Comparison of ENCODE assay signal across 19 mouse cellular contexts in genomic region chr9:115644953-115645352, GRCm38 (mm10).
A peak's percentile ranks its signal among the peaks of the same experiment; 100 is the strongest.
DNase-seq lines count a peak whose midpoint lies in the region; ATAC-seq lines count a peak whose summit lies in the region.
"Had no signal": no experiment of that assay in that cellular context is flagged by ENCODE, and none has a peak within 500 bp of the region (broad histone marks: within the 10 kb centered on the region; RNA-seq: fewer than 3 reads in every experiment).

No protein-coding gene starts in this region.

- H3K36me3 ChIP-seq in forebrain, embryonic 12.5 days (replicated peaks) = no peaks in the 10 kb centered on the region
- no peaks in the 10 kb centered on the region for H3K36me3 ChIP-seq in forebrain, embryonic 10.5 days (replicated peaks)
- no peaks in the 10 kb centered on the region for H3K36me3 ChIP-seq in hindbrain, embryonic 15.5 days
- no peaks in the 10 kb centered on the region for H3K36me3 ChIP-seq in hindbrain, embryonic 10.5 days
- H3K36me3 ChIP-seq in forebrain, embryonic 16.5 days (ENCODE audit: control insufficient read depth, insufficient read depth) = no peaks in the 10 kb centered on the region
- H3K36me3 ChIP-seq: hindbrain, embryonic 13.5 days had no signal

- H3K4me1 ChIP-seq in forebrain, embryonic 12.5 days = peaks cover 9% of the 10 kb centered on the region; the same call in 1 of the 2 replicates
- H3K4me1 ChIP-seq in forebrain, embryonic 10.5 days = peaks cover 15% of the 10 kb centered on the region; the same call in 1 of the 2 replicates
- peaks cover 11% of the 10 kb centered on the region for H3K4me1 ChIP-seq in hindbrain, embryonic 15.5 days (replicated peaks)
- peaks cover 18% of the 10 kb centered on the region; the same call in 1 of the 2 replicates for H3K4me1 ChIP-seq in hindbrain, embryonic 10.5 days (replicated peaks)
- H3K4me1 ChIP-seq in forebrain, embryonic 16.5 days (replicated peaks; ENCODE audit: control insufficient read depth, insufficient read depth, low read length) = no peaks in the 10 kb centered on the region

- no peak overlapping the region for H3K4me3 ChIP-seq in forebrain, embryonic 12.5 days (replicated peaks)
- H3K4me3 ChIP-seq in forebrain, embryonic 10.5 days = no peak overlapping the region
- no peak overlapping the region for H3K4me3 ChIP-seq in hindbrain, embryonic 15.5 days
- no peak overlapping the region for H3K4me3 ChIP-seq in hindbrain, embryonic 10.5 days
- no peak overlapping the region for H3K4me3 ChIP-seq in forebrain, embryonic 16.5 days (replicated peaks; ENCODE audit: low read length)
- H3K4me3 ChIP-seq: hindbrain, embryonic 13.5 days had no signal

- WGBS in forebrain, embryonic 12.5 days = 80% methylated on average over 9 of the region's 9 CpGs
- WGBS in forebrain, embryonic 10.5 days = 92% methylated on average over 9 of the region's 9 CpGs
- 67% methylated on average over 9 of the region's 9 CpGs for WGBS in hindbrain, embryonic 15.5 days
- WGBS in hindbrain, embryonic 10.5 days = 92% methylated on average over 9 of the region's 9 CpGs
- WGBS in forebrain, embryonic 16.5 days = 65% methylated on average over 9 of the region's 9 CpGs

- H3K4me2 ChIP-seq in forebrain, embryonic 12.5 days = no peak overlapping the region
- no peak overlapping the region for H3K4me2 ChIP-seq in hindbrain, embryonic 15.5 days
- H3K4me2 ChIP-seq in forebrain, embryonic 16.5 days (ENCODE audit: low read length) = no peak overlapping the region
- H3K4me2 ChIP-seq: hindbrain, embryonic 13.5 days had no signal

- H3K9me3 ChIP-seq in forebrain, embryonic 12.5 days = no peaks in the 10 kb centered on the region
- no peaks in the 10 kb centered on the region; the same call in 1 of the 2 replicates for H3K9me3 ChIP-seq in forebrain, embryonic 10.5 days
- no peaks in the 10 kb centered on the region for H3K9me3 ChIP-seq in hindbrain, embryonic 15.5 days
- no peaks in the 10 kb centered on the region for H3K9me3 ChIP-seq in hindbrain, embryonic 10.5 days
- peaks cover 3% of the 10 kb centered on the region; the same call in 1 of the 2 replicates for H3K9me3 ChIP-seq in forebrain, embryonic 16.5 days (ENCODE audit: control insufficient read depth, low read length)

- H3K27me3 ChIP-seq in forebrain, embryonic 12.5 days = no peaks in the 10 kb centered on the region
- H3K27me3 ChIP-seq in forebrain, embryonic 10.5 days (ENCODE audit: poor library complexity, severe bottlenecking) = peaks cover 4% of the 10 kb centered on the region; the same call in 1 of the 2 replicates
- H3K27me3 ChIP-seq in hindbrain, embryonic 15.5 days = no peaks in the 10 kb centered on the region
- H3K27me3 ChIP-seq in hindbrain, embryonic 10.5 days (ENCODE audit: insufficient read depth, poor library complexity, severe bottlenecking) = no peaks in the 10 kb centered on the region
- H3K27me3 ChIP-seq in forebrain, embryonic 16.5 days (replicated peaks; ENCODE audit: control insufficient read depth, insufficient read depth, low read length) = no peaks in the 10 kb centered on the region
- H3K27me3 ChIP-seq: hindbrain, embryonic 13.5 days had no signal

- H3K9ac ChIP-seq in forebrain, embryonic 12.5 days = no peak overlapping the region
- no peak overlapping the region for H3K9ac ChIP-seq in hindbrain, embryonic 15.5 days
- H3K9ac ChIP-seq in forebrain, embryonic 16.5 days (replicated peaks; ENCODE audit: low read depth, low read length) = no peak overlapping the region
- H3K9ac ChIP-seq: hindbrain, embryonic 13.5 days had no signal

- ATAC-seq in forebrain, embryonic 12.5 days (ENCODE audit: low FRiP score) = 0 out of 2 replicates have a peak, but pooled peaks have one; percentile 49
- 0 out of 2 replicates have a peak, but pooled peaks have one; percentile 48 for ATAC-seq in hindbrain, embryonic 15.5 days (ENCODE audit: low FRiP score, low read depth)
- peak; percentile 47; the same call in 1 of the 2 replicates for ATAC-seq in forebrain, embryonic 16.5 days
- no peak for ATAC-seq in megakaryocyte-erythroid progenitor cell, adult 5-6 weeks (replicated peaks; ENCODE audit: low FRiP score, low TSS enrichment, poor library complexity, severe bottlenecking)
- ATAC-seq: activated CD4-positive, CD25-positive, alpha-beta regulatory T cell, adult 4 months; hindbrain, postnatal 0 days; inflammation-experienced regulatory T-cells, adult 6 months; intestine, embryonic 16.5 days had no signal

- DNase-seq in forebrain, embryonic 10.5 days (ENCODE audit: extremely low spot score, low spot score) = no peak
- no peak for DNase-seq in hindbrain, embryonic 10.5 days (ENCODE audit: low spot score)
- DNase-seq: adrenal gland, adult 8-10 months; adrenal gland, postnatal 25 days; cerebellum, adult 18-20 months; cerebellum, adult 9-10 months; cerebellum, postnatal 14 days; gastrocnemius, postnatal 25 days; heart, adult 18-20 months; kidney, adult 2 months had no signal

- no peak overlapping the region for H3K27ac ChIP-seq in forebrain, embryonic 12.5 days
- H3K27ac ChIP-seq in forebrain, embryonic 10.5 days = no peak overlapping the region
- H3K27ac ChIP-seq in hindbrain, embryonic 15.5 days (replicated peaks) = no peak overlapping the region
- no peak overlapping the region for H3K27ac ChIP-seq in hindbrain, embryonic 10.5 days
- no peak overlapping the region for H3K27ac ChIP-seq in forebrain, embryonic 16.5 days (ENCODE audit: low read length)
- H3K27ac ChIP-seq: hindbrain, embryonic 13.5 days; hindbrain, postnatal 0 days had no signal
